Comparison of ENCODE assay signal across 8 mouse cellular contexts in the genomic region with DNA sequence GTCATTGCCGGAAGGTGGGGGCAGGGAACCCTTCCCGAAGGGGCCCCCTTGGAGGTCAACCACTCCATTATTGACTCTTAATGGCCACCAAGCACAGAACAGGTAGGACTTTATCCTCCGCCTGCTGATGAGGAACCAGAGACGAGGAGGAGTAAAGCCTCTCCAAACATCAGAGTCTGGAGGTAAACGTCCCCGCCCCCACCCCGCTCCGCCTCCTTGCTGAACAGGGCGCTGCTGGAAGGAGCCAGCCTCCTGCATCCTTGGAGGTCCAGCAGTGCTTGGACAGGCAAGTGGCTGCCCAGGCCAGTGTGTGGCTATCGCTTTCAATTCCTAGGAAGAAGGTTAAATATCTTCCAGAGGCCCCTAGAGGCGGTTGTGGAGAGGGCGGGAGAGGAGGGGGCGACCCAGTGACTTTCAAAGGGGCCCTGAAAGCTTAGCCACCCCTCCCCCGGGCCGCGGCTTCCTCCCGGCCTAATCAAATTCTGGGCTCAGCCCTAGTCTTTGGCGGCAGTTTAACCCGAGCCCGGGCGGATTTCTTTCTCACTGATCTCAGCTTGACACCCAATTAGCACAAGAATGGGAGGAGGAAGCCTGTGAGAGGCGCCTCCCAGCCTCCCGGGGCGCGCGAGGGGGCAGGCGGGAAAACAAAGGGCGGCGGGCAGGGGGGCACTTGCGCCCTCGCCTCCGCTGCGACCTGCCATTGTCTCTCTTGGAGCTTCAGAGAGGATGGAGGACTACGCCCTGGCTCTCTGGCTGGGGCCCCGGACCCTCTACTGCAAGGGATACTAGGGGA. TPM values are rescaled to one million over a fixed set of nuclear protein-coding genes. Genes with fewer than 3 reads are reported as not detected.
DNase-seq lines count a peak whose midpoint lies in the region; ATAC-seq and TF ChIP-seq lines count a peak whose summit lies in the region.

Gene Urm1 (plus strand): TSS at position 51 of the 793 bp plus-strand sequence.

- in situ Hi-C loops in Patski (cut with MboI; ENCODE audit: low pct_unique_long_range_greater_than_20kb) = no loop called here

- POLR2A ChIA-PET in Patski (lab: Charles Lee) = interaction anchor here (1.1 kb wide), 1 partner anchor 30 kb away, joined by 5 read pairs; no protein-coding TSS in a partner anchor

- no peak for DNase-seq in Patski (ENCODE audit: low read depth, low spot score)
- peak; percentile 57 for DNase-seq in cerebellum, adult 8-10 months
- peak; percentile 55 for DNase-seq in layer of hippocampus, adult 9-11 months
- peak; percentile 87 for DNase-seq in lung, postnatal 10 days
- peak; percentile 57 for DNase-seq in ovary, postnatal 14 days (ENCODE audit: low spot score)
- peak; percentile 67 to 75 for DNase-seq in thymus, postnatal 36 days

- CTCF ChIA-PET in Patski (lab: Charles Lee) = interaction anchor here (2.9 kb wide), 1 partner anchor 55 kb away, joined by 10 read pairs; no protein-coding TSS in a partner anchor

- H3K27me3 ChIP-seq in Patski = no peaks in the 10 kb centered on the region

- TF ChIP-seq CTCF in Patski (IDR thresholded peaks at IDR 0.05) = no peak

- ATAC-seq in Patski = peak; percentile 10
- ATAC-seq in frontal cortex, adult (ENCODE audit: low TSS enrichment) = peak; percentile 78
- peak; percentile 53 to 55 for ATAC-seq in hematopoietic stem cell, adult 5-6 weeks (replicated peaks in 1 of 2; ENCODE audit: insufficient read depth in 1 of 2, low FRiP score in 2 of 2, low TSS enrichment in 1 of 2, low read depth in 1 of 2, poor library complexity in 2 of 2, severe bottlenecking in 2 of 2)

RNA-seq across cellular contexts. Expression of gene Urm1, which starts in this region (rescaled TPM):
- 50.0 TPM for polyA plus RNA-seq in Patski (2021)
- total RNA-seq in hematopoietic stem cell, adult 5-6 weeks (2017) = 14.9 and 16.8 TPM in 2 replicates

Comparison
In these comparisons a context has a peak if more than half of its experiments do, and no peak if none do; other contexts are left out.
1. ATAC-seq: peak in every context shown above with its lines; median percentile 78 in frontal cortex, adult; 54 in hematopoietic stem cell, adult 5-6 weeks; 10 in Patski.